Mouse (Mus musculus): ENCODE data around the gene Fam126a. TPM values are rescaled to one million over a fixed set of nuclear protein-coding genes. Genes with fewer than 3 reads are reported as not detected.

Fam126a gene
- polyA plus RNA-seq, 1 experiment from 2014 or later = 24.0 TPM

GRCm38 (mm10) chr5:24029946-24030578 is 428 bp downstream of the Fam126a start:
- H3K9me3 ChIP-seq (ENCODE audit: control insufficient read depth, low read length) = no peaks in the 10 kb centered on the region
- peak overlapping the region; percentile 84 for H3K4me3 ChIP-seq (ENCODE audit: low read length)
- no peaks in the 10 kb centered on the region for H3K27me3 ChIP-seq (replicated peaks; ENCODE audit: control insufficient read depth, insufficient read depth, low read length)
- H3K9ac ChIP-seq (ENCODE audit: low read depth, low read length) = peak overlapping the region; percentile 92
- peaks cover 6% of the 10 kb centered on the region for H3K4me1 ChIP-seq (ENCODE audit: control insufficient read depth, insufficient read depth, low read depth, low read length)
- ATAC-seq = peak; percentile 44
- H3K4me2 ChIP-seq (ENCODE audit: low read length) = peak overlapping the region; percentile 65
- H3K36me3 ChIP-seq (ENCODE audit: control insufficient read depth, insufficient read depth, low read length) = no peaks in the 10 kb centered on the region
- under 1% methylated on average over 61 of the region's 73 CpGs for WGBS
- H3K27ac ChIP-seq (ENCODE audit: low read depth, low read length) = peak overlapping the region; percentile 83

- H3K9ac ChIP-seq (ENCODE audit: low read depth, low read length) = peak overlapping the region; percentile 92
- H3K9me3 ChIP-seq (ENCODE audit: control insufficient read depth, low read length) = no peaks in the 10 kb centered on the region
- WGBS = 5% methylated on average over 11 of the region's 11 CpGs
- H3K27ac ChIP-seq (ENCODE audit: low read depth, low read length) = peak overlapping the region; percentile 48; the same call in 1 of the 2 replicates
- no peaks in the 10 kb centered on the region for H3K27me3 ChIP-seq (replicated peaks; ENCODE audit: control insufficient read depth, insufficient read depth, low read length)
- peak overlapping the region; percentile 84 for H3K4me3 ChIP-seq (ENCODE audit: low read length)
- H3K4me2 ChIP-seq (ENCODE audit: low read length) = peak overlapping the region; percentile 65
- peaks cover 6% of the 10 kb centered on the region for H3K4me1 ChIP-seq (ENCODE audit: control insufficient read depth, insufficient read depth, low read depth, low read length)
- peak; percentile 34; the same call in 1 of the 2 replicates for ATAC-seq
- H3K36me3 ChIP-seq (ENCODE audit: control insufficient read depth, insufficient read depth, low read length) = no peaks in the 10 kb centered on the region
Measured at GRCm38 (mm10) chr5:24029331-24029771, 1.1 kb downstream of the Fam126a start.

- no peak for ATAC-seq
- no peak overlapping the region for H3K9ac ChIP-seq (ENCODE audit: low read depth, low read length)
- H3K27me3 ChIP-seq (replicated peaks; ENCODE audit: control insufficient read depth, insufficient read depth, low read length) = no peaks in the 10 kb centered on the region
- WGBS = 86% methylated on average over 3 of the region's 3 CpGs
- no peak overlapping the region for H3K27ac ChIP-seq (ENCODE audit: low read depth, low read length)
- H3K36me3 ChIP-seq (ENCODE audit: control insufficient read depth, insufficient read depth, low read length) = no peaks in the 10 kb centered on the region
- no peak overlapping the region for H3K4me3 ChIP-seq (ENCODE audit: low read length)
- no peaks in the 10 kb centered on the region for H3K9me3 ChIP-seq (ENCODE audit: control insufficient read depth, low read length)
- H3K4me2 ChIP-seq (ENCODE audit: low read length) = no peak overlapping the region
- peaks cover 17% of the 10 kb centered on the region for H3K4me1 ChIP-seq (ENCODE audit: control insufficient read depth, insufficient read depth, low read depth, low read length)
Measured at GRCm38 (mm10) chr5:24024957-24025356, 5.5 kb downstream of the Fam126a start.

- Histone ChIP-seq H3K9me3 (ENCODE audit: control insufficient read depth, low read length) (no peaks in the 10 kb centered on the region), H3K36me3 (ENCODE audit: control insufficient read depth, insufficient read depth, low read length) (no peaks in the 10 kb centered on the region), H3K27me3 (replicated peaks; ENCODE audit: control insufficient read depth, insufficient read depth, low read length) (no peaks in the 10 kb centered on the region), H3K9ac (ENCODE audit: low read depth, low read length) (no peak overlapping the region), H3K4me2 (ENCODE audit: low read length) (no peak overlapping the region), H3K27ac (ENCODE audit: low read depth, low read length) (no peak overlapping the region), H3K4me1 (ENCODE audit: control insufficient read depth, insufficient read depth, low read depth, low read length) (peaks cover 22% of the 10 kb centered on the region), H3K4me3 (ENCODE audit: low read length) (no peak overlapping the region)
- WGBS = 94% methylated on average over 2 of the region's 2 CpGs
- no peak for ATAC-seq
Measured at GRCm38 (mm10) chr5:24023226-24023625, 7.3 kb downstream of the Fam126a start.

GRCm38 (mm10) chr5:24021683-24022082 is 8.8 kb downstream of the Fam126a start:
- WGBS = 66% methylated on average over 5 of the region's 5 CpGs
- H3K27ac ChIP-seq (ENCODE audit: low read depth, low read length) = no peak overlapping the region
- peaks cover 22% of the 10 kb centered on the region for H3K4me1 ChIP-seq (ENCODE audit: control insufficient read depth, insufficient read depth, low read depth, low read length)

GRCm38 (mm10) chr5:24020380-24020779 is 10.1 kb downstream of the Fam126a start:
- peaks cover 22% of the 10 kb centered on the region for H3K4me1 ChIP-seq (ENCODE audit: control insufficient read depth, insufficient read depth, low read depth, low read length)
- H3K9ac ChIP-seq (ENCODE audit: low read depth, low read length) = no peak overlapping the region
- H3K27me3 ChIP-seq (replicated peaks; ENCODE audit: control insufficient read depth, insufficient read depth, low read length) = no peaks in the 10 kb centered on the region
- WGBS = 45% methylated on average over 4 of the region's 4 CpGs
- no peak overlapping the region for H3K4me3 ChIP-seq (ENCODE audit: low read length)
- H3K36me3 ChIP-seq (ENCODE audit: control insufficient read depth, insufficient read depth, low read length) = no peaks in the 10 kb centered on the region; the same call in 1 of the 2 replicates
- ATAC-seq = no peak
- H3K4me2 ChIP-seq (ENCODE audit: low read length) = no peak overlapping the region
- no peak overlapping the region for H3K27ac ChIP-seq (ENCODE audit: low read depth, low read length)
- H3K9me3 ChIP-seq (ENCODE audit: control insufficient read depth, low read length) = 0 out of 2 replicates have a peak, but pooled peaks cover 2% of the 10 kb centered on the region

More at GRCm38 (mm10) chr5:24021683-24022082, 8.8 kb downstream of the Fam126a start:
- ATAC-seq = no peak
- Histone ChIP-seq H3K27me3 (replicated peaks; ENCODE audit: control insufficient read depth, insufficient read depth, low read length) (no peaks in the 10 kb centered on the region), H3K4me3 (ENCODE audit: low read length) (no peak overlapping the region), H3K9ac (ENCODE audit: low read depth, low read length) (no peak overlapping the region), H3K9me3 (ENCODE audit: control insufficient read depth, low read length) (0 out of 2 replicates have a peak, but pooled peaks cover 2% of the 10 kb centered on the region), H3K36me3 (ENCODE audit: control insufficient read depth, insufficient read depth, low read length) (no peaks in the 10 kb centered on the region; the same call in 1 of the 2 replicates), H3K4me2 (ENCODE audit: low read length) (no peak overlapping the region)

GRCm38 (mm10) chr5:24019341-24020185 is 10.9 kb downstream of the Fam126a start:
- ATAC-seq = peak; percentile 72
- 25% methylated on average over 7 of the region's 7 CpGs for WGBS
- no peak overlapping the region for H3K4me3 ChIP-seq (ENCODE audit: low read length)
- peak overlapping the region; percentile 2 for H3K27ac ChIP-seq (ENCODE audit: low read depth, low read length)
- H3K4me2 ChIP-seq (ENCODE audit: low read length) = 0 out of 2 replicates have a peak overlapping the region, but pooled peaks have one; percentile 27
- H3K36me3 ChIP-seq (ENCODE audit: control insufficient read depth, insufficient read depth, low read length) = no peaks in the 10 kb centered on the region; the same call in 1 of the 2 replicates
- no peaks in the 10 kb centered on the region for H3K27me3 ChIP-seq (replicated peaks; ENCODE audit: control insufficient read depth, insufficient read depth, low read length)
- H3K4me1 ChIP-seq (ENCODE audit: control insufficient read depth, insufficient read depth, low read depth, low read length) = peaks cover 22% of the 10 kb centered on the region
- H3K9me3 ChIP-seq (ENCODE audit: control insufficient read depth, low read length) = 0 out of 2 replicates have a peak, but pooled peaks cover 2% of the 10 kb centered on the region
- no peak overlapping the region for H3K9ac ChIP-seq (ENCODE audit: low read depth, low read length)

GRCm38 (mm10) chr5:24018621-24019261 is 11.7 kb downstream of the Fam126a start:
- H3K9ac ChIP-seq (ENCODE audit: low read depth, low read length) = no peak overlapping the region
- WGBS = 28% methylated on average over 7 of the region's 7 CpGs

More at GRCm38 (mm10) chr5:24018621-24019261, 11.7 kb downstream of the Fam126a start:
- peak; percentile 60; the same call in 1 of the 2 replicates for ATAC-seq
- Histone ChIP-seq H3K9me3 (ENCODE audit: control insufficient read depth, low read length) (0 out of 2 replicates have a peak, but pooled peaks cover 2% of the 10 kb centered on the region), H3K36me3 (ENCODE audit: control insufficient read depth, insufficient read depth, low read length) (no peaks in the 10 kb centered on the region; the same call in 1 of the 2 replicates), H3K4me2 (ENCODE audit: low read length) (no peak overlapping the region), H3K27ac (ENCODE audit: low read depth, low read length) (peak overlapping the region; percentile 55), H3K4me3 (ENCODE audit: low read length) (no peak overlapping the region), H3K4me1 (ENCODE audit: control insufficient read depth, insufficient read depth, low read depth, low read length) (peaks cover 22% of the 10 kb centered on the region), H3K27me3 (replicated peaks; ENCODE audit: control insufficient read depth, insufficient read depth, low read length) (no peaks in the 10 kb centered on the region)

All from hindbrain, embryonic 16.5 days (tissue).